Mouse (Mus musculus) retina, embryonic 14.5 days (tissue): Measurements from ENCODE around the gene Tmem205.

Source experiments
- DNase-seq: peaks from one replicate; pipeline ENCODE4 v3.0.0-alpha.2; 2015; ENCODE audit warnings: low spot score

The Tmem205 gene

DNA sequence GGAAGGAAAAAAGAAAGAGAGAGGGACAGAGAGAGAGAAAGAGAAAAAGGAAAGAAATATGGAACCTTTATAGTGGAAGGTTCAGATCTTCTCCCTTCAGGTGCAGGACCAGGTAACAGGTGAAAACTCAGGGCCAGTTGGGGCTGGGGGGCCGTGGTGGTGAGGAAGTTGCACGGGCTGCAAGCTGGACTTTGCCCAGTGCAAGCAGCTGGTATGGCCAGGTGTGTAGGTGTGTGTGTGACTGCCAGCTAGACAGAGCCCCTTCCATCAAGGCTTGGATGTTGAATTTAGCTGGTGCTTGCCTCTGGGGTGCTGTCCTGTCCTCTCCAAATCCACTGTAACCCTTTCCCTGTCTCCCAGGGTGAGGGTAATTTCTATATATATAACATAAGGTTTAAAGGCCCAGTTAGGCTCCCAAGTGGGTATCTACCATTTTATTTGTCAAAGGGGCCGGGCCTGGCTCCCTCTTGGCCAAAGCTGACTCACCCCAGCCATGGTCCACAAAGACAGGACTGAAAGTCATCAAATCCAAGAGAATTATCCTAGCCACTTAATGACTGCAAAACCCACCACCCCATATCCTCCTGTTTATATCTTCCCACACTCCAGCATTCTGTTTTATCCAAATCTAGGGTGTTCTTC, 10.4 kb downstream of the Tmem205 start:
- DNase-seq, result no peak

DNA sequence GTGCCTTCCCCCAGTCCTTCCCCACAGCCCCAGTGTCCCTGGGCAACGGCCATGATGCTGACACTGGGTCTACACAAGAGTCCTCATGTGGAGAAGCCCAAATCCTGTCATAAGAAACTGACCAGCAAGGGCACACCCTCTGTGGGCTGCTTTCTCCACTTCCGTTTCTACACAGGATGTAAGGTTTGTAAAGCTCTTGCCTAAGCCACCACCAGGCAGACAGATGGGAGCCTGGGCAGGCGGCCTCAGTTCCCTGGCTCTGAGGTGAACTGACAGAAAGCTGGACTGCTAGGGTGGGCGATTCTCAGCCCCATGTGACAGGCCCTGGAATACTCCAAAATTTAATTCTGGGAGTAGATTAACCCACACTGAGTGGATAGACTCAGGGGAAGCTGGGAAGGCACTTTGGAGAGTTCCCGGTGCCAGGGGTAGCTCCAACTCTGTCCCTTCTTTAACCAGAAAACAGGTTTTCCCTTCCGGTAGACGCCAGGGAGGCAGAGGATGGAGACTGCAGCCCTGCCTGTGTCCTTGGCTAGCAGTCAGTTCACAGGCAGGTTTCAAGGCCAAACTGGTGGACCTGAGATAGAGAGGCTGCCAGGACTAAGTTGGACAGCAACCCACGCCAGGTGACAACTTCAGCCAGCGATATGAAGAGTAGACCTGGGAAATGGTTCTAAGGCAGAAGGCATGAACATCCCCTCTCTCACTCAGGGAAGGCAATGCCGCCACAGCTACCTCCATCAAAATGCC, 17.7 kb downstream of the Tmem205 start:
- DNase-seq, result no peak

GRCm38 (mm10) chr9:21908216-21908615, 19.1 kb downstream of the Tmem205 start:
- no peak for DNase-seq

- no peak for DNase-seq
These were observed 23.3 kb downstream of the Tmem205 start for GRCm38 (mm10) chr9:21904031-21904430.

DNA sequence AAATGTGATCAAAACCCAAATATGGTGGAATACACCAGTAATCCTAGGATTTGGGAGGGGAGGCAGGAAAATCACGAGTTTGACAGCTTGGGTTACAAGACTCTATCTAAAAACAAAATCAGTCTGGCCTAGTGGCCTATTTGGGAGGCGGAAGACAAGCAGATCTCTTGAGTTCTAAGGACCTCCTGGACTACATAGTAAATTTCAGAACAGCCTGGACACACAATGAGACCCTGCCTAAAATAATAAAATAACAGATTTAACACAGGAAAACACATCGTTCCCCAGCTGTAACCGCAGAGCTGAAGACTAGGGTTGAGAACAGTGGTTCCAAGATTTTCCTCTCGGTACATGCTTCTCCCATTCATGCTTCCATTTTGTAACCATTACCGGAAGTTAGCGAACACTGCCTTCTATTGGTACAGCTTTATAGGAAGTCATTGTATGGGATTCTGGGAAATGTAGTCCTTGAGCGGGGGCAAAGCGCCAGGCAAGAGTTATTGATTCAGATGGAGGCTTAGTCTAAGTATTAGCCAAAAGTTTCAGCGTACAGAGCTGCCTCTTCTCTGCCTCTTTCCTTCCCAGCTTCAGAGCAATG, 26.0 kb downstream of the Tmem205 start:
- DNase-seq, result peak; percentile 85

DNA sequence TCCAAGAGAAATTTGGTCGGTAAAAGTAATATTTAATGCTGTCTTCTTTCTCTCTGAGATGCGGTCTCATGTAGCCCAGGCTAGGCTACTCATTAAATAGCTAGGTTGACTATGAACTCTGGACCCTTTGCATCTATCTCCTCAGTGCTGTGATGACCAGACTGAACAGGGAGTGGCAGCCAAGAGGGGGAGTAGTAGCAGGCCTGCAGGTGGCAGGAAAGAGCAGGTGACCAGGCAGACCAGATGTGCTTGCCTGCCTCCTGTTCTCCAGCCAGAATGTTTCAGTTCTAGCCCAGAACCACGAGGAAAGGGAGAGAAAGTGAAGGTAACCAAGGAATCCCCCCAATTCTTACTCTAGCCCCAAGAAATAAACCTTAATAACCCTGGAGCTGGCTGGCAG, 38.1 kb downstream of the Tmem205 start:
- no peak for DNase-seq

- no peak for DNase-seq
These were observed 50.8 kb downstream of the Tmem205 start for GRCm38 (mm10) chr9:21876601-21877000.

- DNase-seq, result no peak
These were observed 55.2 kb downstream of the Tmem205 start for GRCm38 (mm10) chr9:21872204-21872603.
